Mouse (Mus musculus) c-Kit-positive CD71-positive TER-119-positive erythroid progenitor cells, embryonic 14.5 days (primary cell): ENCODE measurements around the gene Cacna2d4.
"Not testable (repeated sequence)": the region's sequence is repeated elsewhere in the genome, so short reads cannot be mapped to it uniquely, and the experiment has no call there.

Experiments
- DNase-seq: peaks from one replicate; pipeline ENCODE4 v3.0.0-alpha.2; 2013; ENCODE audit warnings: low spot score

The Cacna2d4 gene

GRCm38 (mm10) chr6:119236241-119236640, at the start of gene Cacna2d4:
Gene Cacna2d4 (plus strand): TSS chr6:119236526.
- no peak for DNase-seq

GRCm38 (mm10) chr6:119186658-119187057, 49.7 kb upstream of the Cacna2d4 start:
- no peak for DNase-seq

DNA sequence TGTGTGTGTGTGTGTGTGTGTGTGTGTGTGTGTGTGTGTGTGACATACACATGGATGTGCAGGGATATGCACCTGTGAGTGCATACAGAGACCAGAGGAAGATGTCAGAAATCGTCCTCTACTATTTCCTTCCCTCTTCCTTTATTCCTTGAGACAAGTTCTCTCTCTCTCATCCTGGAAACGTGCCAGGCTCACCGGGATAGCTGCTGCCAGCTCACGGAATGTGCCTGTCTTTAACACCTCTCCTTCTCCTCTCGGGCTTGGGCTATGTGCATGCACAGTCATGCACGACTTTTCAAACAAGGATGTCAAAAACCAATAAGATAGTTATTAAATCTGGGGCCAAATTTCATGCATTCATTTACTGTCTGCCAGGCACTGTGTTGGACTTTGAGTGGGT, 48.7 kb upstream of the Cacna2d4 start:
- no peak for DNase-seq

- DNase-seq, result no peak
Measured at GRCm38 (mm10) chr6:119191478-119191877, 44.8 kb upstream of the Cacna2d4 start.

- DNase-seq, result no peak
Measured at GRCm38 (mm10) chr6:119193571-119194154, 42.7 kb upstream of the Cacna2d4 start.

DNA sequence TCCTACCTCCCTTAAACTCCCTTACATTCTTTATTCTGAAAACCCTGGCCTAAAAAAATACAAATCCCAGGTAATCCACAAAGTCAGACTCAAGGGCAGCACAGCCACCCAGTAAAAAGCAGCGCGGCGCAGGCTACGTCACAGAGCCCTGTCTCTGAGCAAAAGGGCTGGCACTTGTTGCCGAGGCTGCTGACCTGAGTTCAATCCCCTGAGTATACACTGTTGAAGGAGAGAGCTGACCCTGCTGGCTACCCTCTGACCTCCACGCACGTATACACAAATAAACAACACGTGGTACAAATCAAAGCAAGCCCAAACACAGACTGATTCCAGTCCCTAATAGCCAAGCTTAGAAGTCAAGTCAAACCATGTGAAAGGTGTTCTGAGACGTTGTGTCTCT, 42.2 kb upstream of the Cacna2d4 start:
- DNase-seq, result no peak

DNA sequence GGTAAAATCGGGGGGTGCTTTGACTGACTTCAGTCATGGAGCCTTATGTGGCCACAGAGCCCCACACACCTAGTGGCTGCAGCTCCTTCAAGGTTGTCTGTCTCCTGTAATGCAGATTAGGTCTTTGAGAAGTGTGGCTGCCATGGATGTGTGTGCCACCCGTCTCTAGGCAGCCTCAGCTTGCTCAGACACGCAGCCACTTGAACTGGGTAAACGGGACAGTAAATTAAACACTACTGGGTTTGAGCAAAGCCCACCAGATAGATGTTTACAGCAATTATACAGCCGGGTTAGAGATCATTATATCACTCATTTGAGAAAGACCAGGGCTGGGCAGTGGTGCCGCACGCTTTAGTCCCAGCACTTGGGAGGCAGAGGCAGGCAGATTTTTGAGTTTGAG, 41.7 kb upstream of the Cacna2d4 start:
- no peak for DNase-seq

- no peak for DNase-seq
Measured at GRCm38 (mm10) chr6:119196382-119197305, 39.7 kb upstream of the Cacna2d4 start, which contains the start of gene Cacna1c. Gene Cacna1c (minus strand): TSS chr6:119196418.

- DNase-seq, result no peak
Measured at GRCm38 (mm10) chr6:119198534-119199273, 37.6 kb upstream of the Cacna2d4 start.

GRCm38 (mm10) chr6:119199274-119199879, 36.9 kb upstream of the Cacna2d4 start:
- no peak for DNase-seq

DNA sequence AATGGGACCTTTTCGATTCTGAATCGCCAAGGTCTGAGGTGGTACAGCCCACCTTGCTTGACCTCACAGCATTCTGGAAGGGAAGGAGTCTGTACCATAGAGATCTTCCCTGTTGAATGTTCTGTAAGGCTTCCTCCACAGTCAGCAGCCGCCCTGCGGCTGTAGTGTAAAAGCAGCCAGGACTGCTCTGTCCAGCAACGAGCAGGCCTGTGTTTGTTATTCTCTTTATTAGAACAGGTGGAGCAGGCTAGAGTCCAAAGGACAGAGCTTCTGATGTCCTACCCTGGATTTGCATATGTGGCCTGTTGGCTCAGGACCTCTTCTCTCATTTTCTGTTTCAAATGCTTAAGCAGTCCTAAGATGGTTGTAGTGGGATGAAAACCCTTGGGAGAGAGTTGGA, 36.0 kb upstream of the Cacna2d4 start:
- DNase-seq, result no peak

- DNase-seq, result no peak
Measured at GRCm38 (mm10) chr6:119201575-119201974, 34.8 kb upstream of the Cacna2d4 start.

DNA sequence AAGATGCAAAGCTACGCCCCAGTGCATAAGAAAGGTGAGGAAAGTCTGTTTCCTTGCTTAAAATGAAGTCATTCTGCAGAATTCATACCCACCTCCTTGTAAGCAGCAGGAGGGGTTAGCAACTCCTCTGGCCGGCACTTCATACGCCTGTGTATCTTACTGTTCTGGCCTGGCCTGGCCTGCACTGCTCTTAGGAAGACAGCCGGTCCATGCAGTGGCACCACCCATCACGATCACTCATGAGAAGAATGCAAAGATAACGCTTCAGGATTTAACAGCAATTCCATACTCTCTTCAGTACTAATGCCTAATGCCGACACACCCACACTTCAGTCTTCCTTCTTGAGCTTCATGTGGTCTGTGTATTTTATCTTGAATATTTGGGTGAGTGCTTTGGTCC, 32.0 kb upstream of the Cacna2d4 start:
- DNase-seq, result no peak

DNA sequence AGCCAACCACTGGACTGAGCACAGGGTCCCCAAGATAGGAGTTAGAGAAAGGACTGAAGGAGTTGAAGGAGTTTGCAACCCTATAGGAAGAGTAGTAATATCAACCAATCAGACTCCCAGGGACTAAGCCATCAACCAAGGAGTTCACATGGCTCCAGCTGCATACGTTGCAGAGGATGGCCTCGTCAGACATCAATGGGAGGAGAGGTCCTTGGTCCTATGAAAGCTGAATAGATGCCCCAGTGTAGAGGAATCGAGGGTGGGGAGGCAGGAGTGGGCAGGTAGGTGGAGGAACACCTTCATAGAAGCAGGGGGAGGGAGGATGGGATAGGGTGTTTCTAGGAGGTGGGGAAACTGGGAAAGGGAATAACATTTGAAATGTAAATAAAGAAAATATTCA, 31.4 kb upstream of the Cacna2d4 start:
- no peak for DNase-seq

DNA sequence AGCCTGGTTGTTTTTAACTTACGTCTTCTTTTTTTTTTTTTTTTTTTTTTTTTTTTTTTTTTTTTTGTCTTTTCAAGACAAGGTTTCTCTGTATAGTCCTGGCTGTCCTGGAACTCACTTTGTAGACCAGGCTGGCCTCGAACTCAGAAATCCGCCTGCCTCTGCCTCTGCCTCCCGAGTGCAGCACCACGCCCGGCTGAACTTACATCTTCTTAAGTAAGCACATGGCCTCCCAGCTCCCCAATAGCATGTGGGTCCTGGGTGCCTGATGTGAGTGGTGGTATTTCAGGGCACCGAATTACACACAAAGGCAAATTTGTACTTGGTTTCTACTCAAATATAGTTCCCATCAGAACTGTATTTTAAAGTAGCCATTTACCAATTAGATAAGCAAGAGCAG, 30.3 kb upstream of the Cacna2d4 start:
- not testable (repeated sequence) for DNase-seq

GRCm38 (mm10) chr6:119213375-119213774, 23.0 kb upstream of the Cacna2d4 start:
- DNase-seq, result no peak

DNA sequence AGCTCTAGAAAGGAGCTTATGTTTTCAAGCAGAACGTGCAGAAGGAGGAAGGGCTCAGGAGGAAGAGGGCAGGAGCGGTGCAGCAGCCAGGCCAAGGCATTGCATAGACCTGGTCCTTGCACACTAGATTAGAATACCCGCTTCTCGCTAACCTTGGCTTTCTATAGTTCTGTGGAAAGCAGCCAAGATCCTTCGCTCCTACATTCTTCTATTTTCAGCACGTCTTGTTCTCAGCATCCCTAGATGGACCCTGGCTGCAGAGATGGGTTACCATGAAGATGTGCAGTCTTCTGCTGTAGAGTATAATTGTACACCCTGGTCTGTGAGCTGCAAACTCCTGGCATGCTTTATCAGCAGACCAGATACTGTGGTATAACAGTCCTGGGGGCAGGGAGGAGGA, 22.1 kb upstream of the Cacna2d4 start:
- DNase-seq, result no peak

- no peak for DNase-seq
Measured at GRCm38 (mm10) chr6:119215040-119215613, 21.2 kb upstream of the Cacna2d4 start.

DNA sequence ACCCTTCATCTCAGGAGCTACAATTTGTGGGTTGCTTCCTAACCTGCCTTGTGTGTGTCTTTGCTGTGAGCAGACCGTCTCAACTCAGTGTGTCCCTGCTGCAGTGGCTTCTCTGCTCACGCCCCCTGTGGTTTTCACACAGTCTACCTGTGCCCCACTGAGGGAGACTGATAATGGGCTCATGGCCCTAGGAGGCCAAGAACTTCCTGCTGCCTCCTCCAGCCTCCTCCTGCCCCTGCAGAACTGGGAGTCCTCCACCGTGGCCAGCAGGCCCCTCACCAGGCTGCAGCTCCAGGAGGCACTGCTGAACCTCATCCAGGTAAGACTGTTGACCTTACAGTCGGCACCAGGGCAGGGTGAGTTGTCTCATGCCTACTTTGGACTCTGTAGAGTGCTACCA, 18.7 kb upstream of the Cacna2d4 start:
- no peak for DNase-seq

GRCm38 (mm10) chr6:119218591-119218990, 17.7 kb upstream of the Cacna2d4 start:
- no peak for DNase-seq

GRCm38 (mm10) chr6:119219237-119219870, 17.0 kb upstream of the Cacna2d4 start:
- DNase-seq, result no peak
